Mouse (Mus musculus): Measurements from ENCODE around the gene Tcea3. TPM values are rescaled to one million over a fixed set of nuclear protein-coding genes. Genes with fewer than 3 reads are reported as not detected.

Tcea3 gene
- polyA plus RNA-seq, 1 experiment from 2014 or later: 3.6 TPM

DNA sequence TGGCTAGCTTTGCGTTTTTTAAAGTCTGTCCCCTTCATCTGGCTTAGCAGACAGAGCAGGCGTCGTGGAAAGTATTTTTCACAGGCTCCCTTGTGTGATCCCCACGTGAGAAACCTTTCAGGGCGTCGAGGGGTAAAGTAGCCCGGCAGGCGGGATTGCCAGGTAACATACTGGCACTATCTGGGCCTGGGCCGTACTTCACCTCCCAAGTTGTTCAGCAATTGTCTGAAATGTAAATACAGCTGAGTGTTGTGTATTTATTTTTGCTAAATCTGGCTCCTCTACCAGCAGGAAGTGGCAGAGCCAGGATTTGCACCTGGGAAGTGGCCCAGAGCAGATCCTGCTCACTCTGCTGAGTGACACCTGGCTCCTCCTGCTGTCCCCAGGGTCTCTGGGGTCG is 30.5 kb upstream of the Tcea3 start:
- H3K4me1 ChIP-seq: peaks cover 39% of the 10 kb centered on the region
- H3K27ac ChIP-seq: peak overlapping the region; percentile 7; the same call in 1 of the 2 replicates
- no peak overlapping the region for H3K4me3 ChIP-seq
- no peak overlapping the region for H3K9ac ChIP-seq
- 68% methylated on average over 10 of the region's 10 CpGs for WGBS
- H3K27me3 ChIP-seq: peaks cover 5% of the 10 kb centered on the region
- peaks cover 13% of the 10 kb centered on the region for H3K36me3 ChIP-seq
- H3K4me2 ChIP-seq: no peak overlapping the region
- H3K9me3 ChIP-seq: no peaks in the 10 kb centered on the region
- no peak for ATAC-seq (ENCODE audit: insufficient number of reproducible peaks, insufficient read depth, low FRiP score, low TSS enrichment, low read depth)

GRCm38 (mm10) chr4:136218595-136219214 is 28.8 kb upstream of the Tcea3 start:
- peaks cover 13% of the 10 kb centered on the region for H3K36me3 ChIP-seq
- no peaks in the 10 kb centered on the region for H3K9me3 ChIP-seq
- peak overlapping the region; percentile 6; the same call in 1 of the 2 replicates for H3K4me3 ChIP-seq
- ATAC-seq (ENCODE audit: insufficient number of reproducible peaks, insufficient read depth, low FRiP score, low TSS enrichment, low read depth): no peak
- H3K4me1 ChIP-seq: peaks cover 41% of the 10 kb centered on the region
- 14% methylated on average over 18 of the region's 18 CpGs for WGBS
- H3K27me3 ChIP-seq: peaks cover 5% of the 10 kb centered on the region
- peak overlapping the region; percentile 48 for H3K4me2 ChIP-seq
- peak overlapping the region; percentile 46 for H3K9ac ChIP-seq
- peak overlapping the region; percentile 83 for H3K27ac ChIP-seq

DNA sequence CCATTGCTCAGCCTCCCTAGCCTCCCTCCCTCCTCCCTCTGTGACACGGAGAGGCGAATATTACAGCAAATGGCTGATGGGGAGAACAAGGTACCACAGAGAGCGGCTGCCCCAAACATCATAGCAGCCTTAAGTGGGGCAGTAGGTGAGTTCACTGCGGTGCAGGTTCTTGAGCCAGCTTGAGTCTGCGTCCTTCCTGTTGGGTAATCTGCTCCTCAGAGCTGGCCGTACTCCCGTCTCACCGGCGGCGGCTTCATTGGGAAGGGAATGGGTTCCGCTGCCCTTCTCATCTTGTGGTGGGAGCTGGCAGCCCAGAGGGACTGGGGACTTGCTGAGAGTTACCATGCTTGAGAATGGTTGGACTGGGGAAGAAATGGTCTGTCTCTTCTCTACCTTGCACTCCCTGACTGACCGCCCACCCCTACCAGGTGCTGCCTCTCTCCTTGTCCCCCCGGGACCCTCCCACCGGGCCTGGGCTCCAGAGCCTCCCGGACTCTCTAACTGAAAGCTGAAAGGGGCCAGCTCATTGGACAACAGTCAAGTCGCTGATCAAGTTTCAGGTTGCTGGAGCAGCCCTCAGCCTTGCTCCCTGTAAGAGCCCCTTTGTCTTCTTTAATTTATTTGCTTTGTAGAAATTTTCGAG is 27.3 kb upstream of the Tcea3 start:
- peak overlapping the region; percentile 50 for H3K4me2 ChIP-seq
- peak overlapping the region; percentile 61 for H3K27ac ChIP-seq
- ATAC-seq (ENCODE audit: insufficient number of reproducible peaks, insufficient read depth, low FRiP score, low TSS enrichment, low read depth): peak; percentile 49; the same call in 1 of the 2 replicates
- no peaks in the 10 kb centered on the region for H3K9me3 ChIP-seq
- H3K9ac ChIP-seq: 0 out of 2 replicates have a peak overlapping the region, but pooled peaks have one; percentile 36
- peaks cover 45% of the 10 kb centered on the region for H3K4me1 ChIP-seq
- H3K4me3 ChIP-seq: peak overlapping the region; percentile 16; the same call in 1 of the 2 replicates
- WGBS: 8% methylated on average over 17 of the region's 17 CpGs
- H3K36me3 ChIP-seq: peaks cover under 1% of the 10 kb centered on the region; the same call in 1 of the 2 replicates
- H3K27me3 ChIP-seq: peaks cover 5% of the 10 kb centered on the region

GRCm38 (mm10) chr4:136223549-136224239 is 23.8 kb upstream of the Tcea3 start:
- ATAC-seq (ENCODE audit: insufficient number of reproducible peaks, insufficient read depth, low FRiP score, low TSS enrichment, low read depth): no peak
- Histone ChIP-seq H3K4me2 (no peak overlapping the region), H3K36me3 (no peaks in the 10 kb centered on the region), H3K9ac (no peak overlapping the region), H3K4me1 (peaks cover 27% of the 10 kb centered on the region), H3K27me3 (no peaks in the 10 kb centered on the region), H3K4me3 (no peak overlapping the region), H3K9me3 (no peaks in the 10 kb centered on the region), H3K27ac (0 out of 2 replicates have a peak overlapping the region, but pooled peaks have one; percentile 22)
- WGBS: 61% methylated on average over 13 of the region's 13 CpGs

GRCm38 (mm10) chr4:136224240-136224559 is 23.3 kb upstream of the Tcea3 start:
- peaks cover under 1% of the 10 kb centered on the region; the same call in 1 of the 2 replicates for H3K36me3 ChIP-seq
- no peak overlapping the region for H3K9ac ChIP-seq
- H3K4me2 ChIP-seq: no peak overlapping the region
- ATAC-seq (ENCODE audit: insufficient number of reproducible peaks, insufficient read depth, low FRiP score, low TSS enrichment, low read depth): no peak
- no peak overlapping the region for H3K4me3 ChIP-seq
- H3K9me3 ChIP-seq: no peaks in the 10 kb centered on the region
- WGBS: 67% methylated on average over 5 of the region's 5 CpGs
- H3K27ac ChIP-seq: peak overlapping the region; percentile 22; the same call in 1 of the 2 replicates
- H3K4me1 ChIP-seq: peaks cover 22% of the 10 kb centered on the region
- H3K27me3 ChIP-seq: no peaks in the 10 kb centered on the region

DNA sequence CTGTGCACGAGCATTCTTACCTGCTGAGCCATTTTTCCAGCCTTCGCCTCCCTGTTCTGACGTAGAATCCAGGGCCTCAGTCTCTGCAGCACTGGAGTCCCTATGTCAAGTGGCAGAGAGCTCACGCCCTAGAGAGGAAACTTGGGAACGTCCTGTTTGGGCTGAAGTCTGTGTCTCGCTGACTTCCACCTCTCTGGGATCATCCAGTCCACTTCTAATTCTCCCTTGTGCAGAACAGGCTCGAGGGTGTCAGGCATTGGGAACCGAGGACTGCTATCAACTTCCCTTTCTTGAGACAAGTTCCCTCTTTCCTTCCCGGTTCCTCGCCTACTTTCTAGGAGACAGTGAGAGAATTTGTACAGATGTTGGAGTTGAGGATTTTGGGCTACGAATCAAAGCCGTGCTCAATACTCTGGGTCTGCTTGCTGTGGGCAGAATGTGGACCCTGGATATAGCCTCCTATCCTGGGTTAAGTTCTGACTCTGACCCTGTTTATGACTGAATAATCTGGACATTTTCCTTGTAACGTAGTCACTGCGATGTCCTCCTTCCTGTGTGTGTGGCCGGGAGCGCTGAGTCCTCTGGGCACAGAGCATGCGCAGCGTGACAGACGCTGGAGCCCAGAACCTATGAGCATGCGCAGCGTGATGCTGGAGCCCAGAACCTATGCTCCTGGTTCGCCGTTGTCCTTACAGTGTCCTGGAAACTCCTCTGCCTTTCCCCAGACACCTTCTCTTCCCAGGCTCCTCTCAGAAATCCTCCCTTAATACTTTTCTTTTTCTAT is 22.7 kb upstream of the Tcea3 start:
- ATAC-seq (ENCODE audit: insufficient number of reproducible peaks, insufficient read depth, low FRiP score, low TSS enrichment, low read depth): no peak
- H3K4me3 ChIP-seq: no peak overlapping the region
- H3K27ac ChIP-seq: 0 out of 2 replicates have a peak overlapping the region, but pooled peaks have one; percentile 22
- peaks cover 5% of the 10 kb centered on the region; the same call in 1 of the 2 replicates for H3K36me3 ChIP-seq
- H3K4me1 ChIP-seq: peaks cover 17% of the 10 kb centered on the region
- H3K9me3 ChIP-seq: no peaks in the 10 kb centered on the region
- WGBS: 80% methylated on average over 23 of the region's 23 CpGs
- H3K9ac ChIP-seq: no peak overlapping the region
- no peak overlapping the region for H3K4me2 ChIP-seq
- H3K27me3 ChIP-seq: no peaks in the 10 kb centered on the region

DNA sequence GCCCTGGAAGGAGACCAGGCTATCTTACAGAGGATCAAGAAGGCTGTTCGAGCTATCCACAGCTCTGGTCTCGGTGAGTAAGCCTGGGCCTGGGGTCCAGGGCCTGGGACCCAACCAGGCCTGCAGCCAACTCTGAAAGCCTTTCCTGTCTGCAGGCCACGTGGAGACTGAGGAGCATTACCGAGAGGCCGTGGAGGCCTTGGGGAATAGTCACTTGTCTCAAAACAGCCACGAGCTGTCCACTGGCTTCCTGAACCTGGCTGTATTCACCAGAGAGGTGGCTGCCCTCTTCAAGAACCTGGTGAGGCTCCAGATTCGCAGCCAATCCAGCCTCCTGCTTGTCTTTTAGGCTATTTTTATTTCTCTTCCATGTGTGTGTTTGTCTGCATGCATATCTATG is 20.1 kb upstream of the Tcea3 start:
- no peaks in the 10 kb centered on the region for H3K9me3 ChIP-seq
- ATAC-seq (ENCODE audit: insufficient number of reproducible peaks, insufficient read depth, low FRiP score, low TSS enrichment, low read depth): no peak
- H3K9ac ChIP-seq: no peak overlapping the region
- no peak overlapping the region for H3K27ac ChIP-seq
- peaks cover 8% of the 10 kb centered on the region; the same call in 1 of the 2 replicates for H3K36me3 ChIP-seq
- H3K4me3 ChIP-seq: no peak overlapping the region
- 65% methylated on average over 7 of the region's 7 CpGs for WGBS
- H3K27me3 ChIP-seq: no peaks in the 10 kb centered on the region
- no peak overlapping the region for H3K4me2 ChIP-seq
- peaks cover 6% of the 10 kb centered on the region for H3K4me1 ChIP-seq

- H3K9me3 ChIP-seq: no peaks in the 10 kb centered on the region
- peaks cover 5% of the 10 kb centered on the region for H3K4me1 ChIP-seq
- no peak for ATAC-seq (ENCODE audit: insufficient number of reproducible peaks, insufficient read depth, low FRiP score, low TSS enrichment, low read depth)
- 75% methylated on average over 5 of the region's 5 CpGs for WGBS
- no peak overlapping the region for H3K27ac ChIP-seq
- H3K9ac ChIP-seq: no peak overlapping the region
- H3K27me3 ChIP-seq: no peaks in the 10 kb centered on the region
- no peak overlapping the region for H3K4me3 ChIP-seq
- no peak overlapping the region for H3K4me2 ChIP-seq
- peaks cover 14% of the 10 kb centered on the region; the same call in 1 of the 2 replicates for H3K36me3 ChIP-seq
Observed at GRCm38 (mm10) chr4:136228640-136229039, 18.9 kb upstream of the Tcea3 start.

GRCm38 (mm10) chr4:136238669-136239068 is 8.9 kb upstream of the Tcea3 start:
- peaks cover 5% of the 10 kb centered on the region; the same call in 1 of the 2 replicates for H3K4me1 ChIP-seq
- no peak overlapping the region for H3K27ac ChIP-seq
- peaks cover 49% of the 10 kb centered on the region for H3K27me3 ChIP-seq
- ATAC-seq (ENCODE audit: insufficient number of reproducible peaks, insufficient read depth, low FRiP score, low TSS enrichment, low read depth): no peak
- no peak overlapping the region for H3K9ac ChIP-seq
- 0 out of 2 replicates have a peak overlapping the region, but pooled peaks have one; percentile 18 for H3K4me2 ChIP-seq
- 25% methylated on average over 13 of the region's 13 CpGs for WGBS
- peaks cover 81% of the 10 kb centered on the region for H3K36me3 ChIP-seq
- no peaks in the 10 kb centered on the region for H3K9me3 ChIP-seq
- no peak overlapping the region for H3K4me3 ChIP-seq

DNA sequence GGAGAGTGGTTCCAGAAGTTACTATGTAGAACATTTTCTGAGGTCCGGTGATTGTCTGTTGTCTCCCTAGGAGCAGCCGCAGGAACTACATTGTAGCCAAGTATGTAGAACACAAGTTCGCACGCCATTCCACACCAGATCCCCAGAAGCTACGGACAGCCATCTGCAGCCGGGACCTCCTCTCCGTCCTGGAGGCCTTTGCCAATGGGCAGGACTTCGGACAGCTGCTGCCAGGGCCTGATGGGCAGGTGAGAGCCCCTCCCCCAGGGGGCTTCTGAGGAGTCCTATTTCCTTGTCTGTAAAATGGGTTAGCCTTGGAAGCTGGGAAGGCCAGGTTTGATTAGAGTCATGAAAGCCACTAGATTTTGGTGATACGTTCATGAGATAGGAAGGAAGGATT is 8.4 kb upstream of the Tcea3 start:
- ATAC-seq (ENCODE audit: insufficient number of reproducible peaks, insufficient read depth, low FRiP score, low TSS enrichment, low read depth): no peak
- 75% methylated on average over 9 of the region's 9 CpGs for WGBS
- Histone ChIP-seq H3K4me3 (no peak overlapping the region), H3K4me1 (peaks cover 5% of the 10 kb centered on the region; the same call in 1 of the 2 replicates), H3K4me2 (no peak overlapping the region), H3K36me3 (peaks cover 82% of the 10 kb centered on the region), H3K27me3 (peaks cover 54% of the 10 kb centered on the region), H3K27ac (no peak overlapping the region), H3K9me3 (no peaks in the 10 kb centered on the region), H3K9ac (no peak overlapping the region)

DNA sequence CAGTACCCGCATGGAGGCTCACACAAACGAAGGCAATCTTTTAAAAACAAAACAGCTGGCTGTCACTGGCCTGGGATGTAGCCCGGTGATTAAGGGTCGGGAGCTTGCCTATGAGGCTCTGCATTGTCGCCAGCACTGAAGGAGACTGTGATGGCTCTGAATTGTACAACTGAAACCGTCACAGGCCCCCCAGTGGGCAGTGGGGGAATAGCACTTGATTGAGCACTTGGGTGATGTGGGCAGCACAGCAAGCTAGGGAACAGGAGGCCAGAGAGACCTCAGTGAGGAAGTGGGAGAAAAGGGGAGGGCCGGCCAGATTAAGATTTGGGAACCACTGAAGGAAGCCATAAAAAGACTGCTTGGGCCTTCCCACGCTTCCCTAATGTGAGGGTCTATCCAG is 7.9 kb upstream of the Tcea3 start:
- H3K36me3 ChIP-seq: peaks cover 79% of the 10 kb centered on the region
- no peak overlapping the region for H3K4me2 ChIP-seq
- H3K9ac ChIP-seq: no peak overlapping the region
- ATAC-seq (ENCODE audit: insufficient number of reproducible peaks, insufficient read depth, low FRiP score, low TSS enrichment, low read depth): no peak
- 23% methylated on average over 8 of the region's 8 CpGs for WGBS
- no peaks in the 10 kb centered on the region for H3K9me3 ChIP-seq
- H3K4me3 ChIP-seq: no peak overlapping the region
- H3K27me3 ChIP-seq: peaks cover 58% of the 10 kb centered on the region
- H3K27ac ChIP-seq: no peak overlapping the region
- H3K4me1 ChIP-seq: peaks cover 5% of the 10 kb centered on the region; the same call in 1 of the 2 replicates
